Mouse (Mus musculus) erythroid progenitor cell, adult 5-6 weeks (primary cell): ENCODE data around the gene Fkbp3. TPM values are rescaled to one million over a fixed set of nuclear protein-coding genes. Genes with fewer than 3 reads are reported as not detected.

ENCODE experiments used
- ATAC-seq: replicated peaks from 2 replicates; pipeline ENCODE4 v1.8.0; 2016; ENCODE audit warnings: moderate number of reproducible peaks, mild to moderate bottlenecking, moderate TSS enrichment, inconsistent platforms; ENCODE audit not compliant: poor library complexity, low FRiP score, severe bottlenecking
- total RNA-seq, 2 experiments: library from RNA; stranded (forward) in 1 of 2; stranded (reverse) in 1 of 2; fragments of 150-400 nt in 1 of 2; fragments of 186-747, 209-891 nt in 1 of 2; gene quantifications; 2 replicates each; pipeline versions ENCODE4 v1.2.3 to v1.2.4; 2015 to 2017; ENCODE audit warnings: low replicate concordance in 2 of 2

Gene Fkbp3
- total RNA-seq, 2 experiments from 2014 or later: 12.6 to 115 TPM

- ATAC-seq: 0 out of 2 replicates have a peak, but pooled peaks have one; percentile 50
These were observed 36.8 kb downstream of the Fkbp3 start for GRCm38 (mm10) chr12:65036892-65037545.

DNA sequence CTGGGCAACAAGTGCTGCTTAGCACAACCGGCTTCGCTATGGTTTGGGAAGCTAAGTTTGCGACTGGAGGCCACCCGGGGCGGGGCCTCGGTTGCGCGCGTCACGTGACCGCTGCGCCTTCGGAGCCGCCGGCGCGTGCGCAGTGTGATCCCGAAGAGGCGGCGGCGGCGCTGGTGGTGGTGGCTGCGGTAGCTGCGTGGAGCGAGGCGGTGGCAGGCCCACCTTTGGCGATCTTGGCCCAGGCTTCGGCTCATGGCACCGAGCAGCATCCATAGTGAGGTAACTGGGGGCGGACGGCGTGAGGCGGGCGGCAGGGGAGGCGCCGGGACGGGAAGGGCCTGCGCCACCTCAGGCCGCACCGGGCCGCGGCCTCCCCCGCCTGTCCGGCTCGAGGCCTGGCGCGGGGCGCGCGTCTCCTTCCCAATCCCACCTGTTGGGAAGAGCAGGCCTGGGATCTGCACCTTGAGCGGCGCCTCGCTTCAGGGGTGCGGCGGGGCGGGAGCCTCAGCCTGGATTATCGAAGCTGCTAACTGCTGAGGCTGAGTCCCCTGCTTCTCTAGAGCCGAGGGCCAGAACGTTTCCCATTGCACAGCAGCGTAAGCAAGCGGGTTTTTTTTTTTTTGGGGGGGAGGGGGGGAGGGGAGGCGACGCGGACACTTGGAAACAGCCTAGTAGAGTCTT is 37.5 kb downstream of the Fkbp3 start, which contains the start of gene Prpf39:
TSS of gene Prpf39 (plus strand) at position 144 of the 681 bp plus-strand sequence.
- ATAC-seq: peak; percentile 90

DNA sequence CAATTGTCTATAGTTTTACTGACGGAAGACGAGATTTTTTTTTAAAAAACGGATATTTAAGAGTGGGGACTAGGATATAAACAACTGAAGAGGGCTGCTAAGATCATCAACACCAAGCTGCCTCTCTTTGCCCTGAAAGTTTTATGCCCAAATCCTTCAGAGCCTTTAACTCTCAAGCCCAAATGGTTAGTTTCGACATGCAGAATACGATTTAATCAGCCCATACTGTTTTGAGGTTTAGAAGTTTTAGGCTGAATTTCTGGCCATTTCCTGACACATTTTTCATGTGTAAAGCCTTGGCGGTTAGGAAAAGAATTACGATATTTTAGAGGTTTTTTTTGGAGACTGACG is 38.0 kb downstream of the Fkbp3 start:
- ATAC-seq: peak; percentile 52

DNA sequence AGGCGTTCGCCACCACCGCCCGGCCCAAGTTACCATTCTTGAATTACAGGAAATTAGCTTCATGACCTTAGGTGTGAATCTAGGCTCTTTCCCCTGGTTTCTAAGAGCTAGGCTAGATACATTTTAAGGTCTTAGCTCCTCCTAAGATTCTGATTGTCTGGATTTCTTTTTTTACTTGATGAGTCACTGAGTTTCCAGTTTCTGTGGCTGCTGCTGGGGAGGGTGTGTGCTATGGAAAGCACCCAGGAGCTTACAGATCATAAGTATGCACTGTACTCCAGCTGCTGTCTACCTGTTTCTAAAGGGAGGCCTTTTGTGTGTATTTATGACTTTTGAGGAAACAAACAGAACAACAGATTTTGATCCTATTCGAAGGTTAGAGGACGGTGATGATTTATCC is 51.0 kb downstream of the Fkbp3 start:
- ATAC-seq: no peak

Other genes starting within 250 kb of the Fkbp3 start
- 3.2 TPM in 1 of 2 replicates, not detected in the other for gene Gm527, start 156.1 kb downstream of the Fkbp3 start, total RNA-seq (2015; ENCODE audit: low replicate concordance)
- gene Gm527, start 156.1 kb downstream of the Fkbp3 start, total RNA-seq (2017; ENCODE audit: low replicate concordance): 1.3 TPM in 1 of 2 replicates, not detected in the other
- gene Klhl28, start 108.5 kb downstream of the Fkbp3 start, total RNA-seq (2015; ENCODE audit: low replicate concordance): 14.8 and 18.9 TPM in 2 replicates
- gene Klhl28, start 108.5 kb downstream of the Fkbp3 start, total RNA-seq (2017; ENCODE audit: low replicate concordance): 9.9 and 13.8 TPM in 2 replicates
- gene Togaram1, start 108.2 kb downstream of the Fkbp3 start, total RNA-seq (2015; ENCODE audit: low replicate concordance): 11.9 and 22.2 TPM in 2 replicates
- 21.4 and 31.5 TPM in 2 replicates for gene Togaram1, start 108.2 kb downstream of the Fkbp3 start, total RNA-seq (2017; ENCODE audit: low replicate concordance)
- gene Prpf39, start 37.7 kb downstream of the Fkbp3 start, total RNA-seq (2015; ENCODE audit: low replicate concordance): 58.7 and 62.3 TPM in 2 replicates
- gene Prpf39, start 37.7 kb downstream of the Fkbp3 start, total RNA-seq (2017; ENCODE audit: low replicate concordance): 71.9 and 86.0 TPM in 2 replicates
- 69.2 and 70.4 TPM in 2 replicates for gene Fancm, start 1.6 kb upstream of the Fkbp3 start, total RNA-seq (2015; ENCODE audit: low replicate concordance)
- 18.5 and 40.2 TPM in 2 replicates for gene Fancm, start 1.6 kb upstream of the Fkbp3 start, total RNA-seq (2017; ENCODE audit: low replicate concordance)
- gene Mis18bp1, start 98.6 kb upstream of the Fkbp3 start, total RNA-seq (2015; ENCODE audit: low replicate concordance): 270 and 312 TPM in 2 replicates
- gene Mis18bp1, start 98.6 kb upstream of the Fkbp3 start, total RNA-seq (2017; ENCODE audit: low replicate concordance): 344 and 348 TPM in 2 replicates
- not detected in 2 replicates for gene Wdr20rt, start 151.5 kb upstream of the Fkbp3 start, total RNA-seq (2015; ENCODE audit: low replicate concordance)
- gene Wdr20rt, start 151.5 kb upstream of the Fkbp3 start, total RNA-seq (2017; ENCODE audit: low replicate concordance): not detected in 2 replicates